Mouse (Mus musculus) neural tube, embryonic 13.5 days (tissue): ENCODE data around the gene Cfap54. TPM values are rescaled to one million over a fixed set of nuclear protein-coding genes. Genes with fewer than 3 reads are reported as not detected.

Experiments
- ATAC-seq: fragments of 200-750 bp; cut with Nextera tagmentation; 2 replicates; pipeline ENCODE4 v1.8.0; 2017; ENCODE audit warnings: low read depth, mild to moderate bottlenecking, moderate TSS enrichment, moderate library complexity
- H3K27ac ChIP-seq: fragments of 300-500 bp; sonication (generic); replicated peaks from 2 replicates; pipeline ENCODE4 v1.5.1; 2015; ENCODE audit warnings: moderate library complexity, mild to moderate bottlenecking, inconsistent platforms
- H3K27me3 ChIP-seq: fragments of 300-500 bp; sonication (generic); 2 replicates; pipeline ENCODE4 v1.6.1; 2015; ENCODE audit warnings: mild to moderate bottlenecking, inconsistent platforms
- H3K36me3 ChIP-seq: fragments of 300-500 bp; sonication (generic); 2 replicates; pipeline ENCODE4 v1.6.1; 2015; ENCODE audit warnings: mild to moderate bottlenecking, inconsistent platforms
- H3K4me1 ChIP-seq: fragments of 300-500 bp; sonication (generic); replicated peaks from 2 replicates; pipeline ENCODE4 v1.6.1; 2015; ENCODE audit warnings: inconsistent platforms
- H3K4me2 ChIP-seq: fragments of 300-500 bp; sonication (generic); 2 replicates; pipeline ENCODE4 v1.6.1; 2015; ENCODE audit warnings: inconsistent platforms, mild to moderate bottlenecking, moderate library complexity
- H3K4me3 ChIP-seq: fragments of 300-500 bp; sonication (generic); 2 replicates; pipeline ENCODE4 v1.5.1; 2015; ENCODE audit warnings: mild to moderate bottlenecking, inconsistent platforms
- H3K9ac ChIP-seq: fragments of 300-500 bp; sonication (generic); 2 replicates; pipeline ENCODE4 v1.6.1; 2015; ENCODE audit warnings: moderate library complexity, mild to moderate bottlenecking, inconsistent platforms
- H3K9me3 ChIP-seq: fragments of 300-500 bp; sonication (generic); 2 replicates; pipeline ENCODE4 v1.6.1; 2016; ENCODE audit warnings: inconsistent platforms
- WGBS: fragments of 180-500 bp; shearing (Covaris S2); methylation state at CpG from one replicate; pipeline ENCODE4 v1.1.7; 2015; 5-methylcytosine and 5-hydroxymethylcytosine counted together
- polyA plus RNA-seq: library from polyadenylated mRNA; unstranded; fragments of >200 nt; fragmentation: Nextera tagmentation; extraction: Ambion mirVana; gene quantifications from 2 replicates; pipeline ENCODE4 v1.2.1, GENCODE M21; 2015

Cfap54 gene
- polyA plus RNA-seq, result 0.88 and 1.3 TPM in 2 replicates

DNA sequence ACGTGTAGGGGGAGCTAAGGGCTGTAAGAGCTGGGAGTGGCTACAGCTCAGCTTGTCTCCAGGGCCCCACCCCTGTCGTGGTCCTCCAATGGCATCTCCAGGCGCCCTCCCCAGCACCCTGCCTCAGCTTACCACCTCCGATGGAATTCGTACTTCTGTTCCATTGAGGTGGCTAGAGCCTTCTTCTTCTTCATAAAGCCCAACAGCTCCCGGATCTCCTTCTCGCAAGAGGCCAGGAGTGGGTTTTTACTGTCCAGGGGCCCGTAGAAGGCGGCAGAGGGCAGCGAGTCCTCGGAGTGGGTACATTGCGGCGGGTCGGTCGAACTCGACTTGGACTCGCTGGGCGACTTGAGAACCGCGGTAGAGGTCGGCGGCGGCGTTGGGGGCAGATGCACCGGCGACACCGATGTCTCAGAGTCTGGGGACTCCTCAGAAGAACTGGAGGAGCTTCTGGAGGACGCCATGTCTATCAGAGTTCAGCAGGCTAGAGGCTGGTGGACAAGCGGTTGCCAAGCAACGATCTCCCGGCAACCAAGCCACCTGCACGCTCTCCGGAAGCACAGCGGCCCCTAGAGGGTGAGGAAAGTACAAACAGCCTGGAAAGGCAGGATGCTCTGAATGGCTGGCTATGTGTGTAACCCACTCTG lies at the start of gene Cfap54:
Gene Cfap54 (minus strand): TSS at position 486 of the 647 bp plus-strand sequence.
- Histone ChIP-seq H3K36me3 (no peaks in the 10 kb centered on the region), H3K27ac (no peak within 1 kb of the TSS), H3K9ac (peak within 1 kb of the TSS; percentile 43; the same call in 1 of the 2 replicates), H3K4me1 (peaks cover 23% of the 10 kb centered on the region), H3K9me3 (no peaks in the 10 kb centered on the region), H3K4me3 (peak within 1 kb of the TSS; percentile 54), H3K4me2 (peak within 1 kb of the TSS; percentile 67), H3K27me3 (no peaks in the 10 kb centered on the region)
- peak; percentile 88 for ATAC-seq
- 1% methylated on average over 34 of the region's 34 CpGs for WGBS

DNA sequence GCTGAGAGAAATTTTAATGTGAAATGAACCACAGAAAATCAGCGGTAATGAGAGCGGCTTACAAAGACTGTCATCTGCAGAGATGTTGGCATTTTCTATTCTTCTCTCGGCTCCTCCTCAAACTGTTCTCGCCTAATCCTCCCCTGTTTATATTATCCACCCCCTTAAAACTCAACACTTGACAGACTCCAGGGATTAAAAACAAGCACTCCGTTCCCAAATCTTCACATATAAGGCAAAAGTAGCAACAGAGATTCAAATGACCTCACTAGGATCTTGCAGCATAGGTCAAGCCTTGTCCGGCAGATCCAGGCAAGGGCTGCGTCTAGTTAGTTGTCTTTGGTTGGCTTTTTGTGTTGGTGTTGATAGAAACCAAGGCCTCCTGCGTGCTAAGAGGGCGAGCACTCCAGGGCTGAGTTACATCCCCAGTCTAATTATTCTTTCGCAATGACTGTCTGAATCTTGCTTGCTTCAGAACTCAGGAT lies 49.1 kb upstream of the Cfap54 start:
- no peaks in the 10 kb centered on the region for H3K4me1 ChIP-seq
- H3K27me3 ChIP-seq, result no peaks in the 10 kb centered on the region
- no peaks in the 10 kb centered on the region for H3K9me3 ChIP-seq
- no peak overlapping the region for H3K9ac ChIP-seq
- no peak overlapping the region for H3K4me3 ChIP-seq
- H3K36me3 ChIP-seq, result no peaks in the 10 kb centered on the region
- WGBS, result 85% methylated on average over 10 of the region's 10 CpGs
- H3K27ac ChIP-seq, result no peak overlapping the region
- H3K4me2 ChIP-seq, result no peak overlapping the region
- ATAC-seq, result no peak

DNA sequence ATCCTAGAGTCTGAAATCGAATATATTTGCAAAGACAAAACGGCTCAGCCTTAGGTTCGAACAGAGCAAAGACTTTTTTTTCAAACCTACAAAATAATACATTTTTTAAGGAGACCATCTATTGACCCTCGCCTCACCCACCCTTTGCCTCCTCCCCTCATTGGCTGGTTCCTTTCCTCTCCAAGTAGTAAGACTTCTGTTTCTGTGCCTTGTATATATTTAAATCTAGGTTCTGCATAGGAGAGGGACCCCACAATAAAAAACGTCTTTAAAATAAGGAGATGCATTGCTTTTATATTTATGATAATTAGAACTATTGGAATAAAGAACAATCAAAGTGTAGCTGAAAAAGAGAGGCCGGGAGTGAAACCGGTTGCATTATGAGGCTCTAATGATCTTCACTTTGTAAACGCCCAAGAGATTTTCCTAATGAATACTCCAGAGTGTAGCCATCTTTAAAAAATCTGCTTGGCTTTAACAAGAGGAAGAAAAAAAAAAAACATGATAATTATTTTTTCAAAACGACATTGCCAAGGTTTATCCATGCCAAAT lies 48.6 kb upstream of the Cfap54 start:
- H3K9ac ChIP-seq, result no peak overlapping the region

DNA sequence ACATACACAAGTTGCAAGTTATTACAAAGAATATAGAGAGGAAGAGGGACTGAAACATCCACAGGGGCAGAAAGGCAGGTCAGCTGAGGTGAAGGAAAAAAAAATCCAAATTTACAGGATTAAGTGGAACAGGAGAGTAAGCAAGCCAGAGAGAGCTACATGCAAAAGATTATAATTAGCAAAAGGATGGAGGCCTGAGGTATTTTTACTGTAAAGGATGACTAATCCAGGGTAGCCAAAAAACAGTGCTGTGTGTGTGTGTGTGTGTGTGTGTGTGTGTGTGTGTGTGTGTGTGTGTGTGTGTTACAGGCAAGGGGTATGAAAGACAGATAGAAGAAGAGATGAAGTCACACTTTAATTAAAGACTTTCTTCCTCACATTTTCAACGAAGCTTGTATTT lies 47.9 kb upstream of the Cfap54 start:
- Histone ChIP-seq H3K9me3 (no peaks in the 10 kb centered on the region), H3K36me3 (no peaks in the 10 kb centered on the region), H3K27ac (no peak overlapping the region), H3K4me2 (no peak overlapping the region), H3K4me1 (no peaks in the 10 kb centered on the region), H3K4me3 (no peak overlapping the region), H3K9ac (no peak overlapping the region), H3K27me3 (no peaks in the 10 kb centered on the region)
- ATAC-seq, result no peak
- WGBS, result 95% methylated on average over 1 of the region's 1 CpGs

More for the DNA sequence above, 48.6 kb upstream of the Cfap54 start:
- no peak for ATAC-seq
- 72% methylated on average over 9 of the region's 9 CpGs for WGBS
- Histone ChIP-seq H3K27me3 (no peaks in the 10 kb centered on the region), H3K27ac (no peak overlapping the region), H3K4me3 (no peak overlapping the region), H3K4me1 (no peaks in the 10 kb centered on the region), H3K4me2 (no peak overlapping the region), H3K9me3 (no peaks in the 10 kb centered on the region), H3K36me3 (no peaks in the 10 kb centered on the region)

DNA sequence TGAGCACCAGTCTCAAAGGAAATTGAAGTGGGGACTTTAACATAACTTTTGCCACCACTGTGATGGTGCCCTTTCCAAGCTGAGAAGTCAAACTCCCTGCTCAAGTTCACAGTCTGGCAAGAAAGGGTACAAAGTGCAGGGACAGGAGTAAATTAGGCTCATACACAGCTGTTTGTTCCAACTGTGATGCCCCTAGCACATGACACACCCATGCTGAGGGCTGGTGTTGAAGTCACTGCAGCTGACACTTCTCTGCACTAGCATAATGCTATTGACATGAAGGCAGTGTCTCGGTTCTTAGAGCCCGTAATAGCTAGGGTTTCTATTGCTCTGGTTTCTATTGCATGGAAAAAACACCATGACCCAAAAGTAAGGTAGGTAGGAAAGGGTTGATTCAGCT lies 47.1 kb upstream of the Cfap54 start:
- WGBS, result 86% methylated on average over 2 of the region's 2 CpGs

DNA sequence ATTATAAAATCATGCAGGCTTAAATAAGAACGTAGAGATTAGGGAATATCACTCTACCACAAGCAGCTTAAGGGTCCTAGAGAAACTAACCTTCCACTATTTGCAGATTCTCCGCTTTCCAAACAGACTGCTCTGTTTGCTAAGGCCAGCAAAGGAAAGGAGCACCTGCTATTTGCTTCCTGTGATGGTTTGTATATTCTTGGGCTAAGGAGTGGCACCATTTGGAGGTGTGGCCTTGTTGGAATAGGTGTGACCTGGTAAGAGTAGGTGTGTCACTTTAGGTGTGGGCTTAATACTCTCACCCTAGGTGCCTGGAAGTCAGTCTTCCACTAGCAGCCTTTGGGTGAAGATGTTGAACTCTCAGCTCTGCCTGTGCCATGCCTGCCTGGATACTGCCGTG lies 44.6 kb upstream of the Cfap54 start:
- 92% methylated on average over 3 of the region's 3 CpGs for WGBS
- Histone ChIP-seq H3K4me3 (no peak overlapping the region), H3K4me1 (0 out of 2 replicates have a peak, but pooled peaks cover 5% of the 10 kb centered on the region), H3K4me2 (no peak overlapping the region), H3K9me3 (no peaks in the 10 kb centered on the region), H3K27me3 (no peaks in the 10 kb centered on the region), H3K27ac (no peak overlapping the region), H3K36me3 (no peaks in the 10 kb centered on the region), H3K9ac (no peak overlapping the region)
- ATAC-seq, result no peak

More for the DNA sequence above, 47.1 kb upstream of the Cfap54 start:
- Histone ChIP-seq H3K4me1 (no peaks in the 10 kb centered on the region), H3K27me3 (no peaks in the 10 kb centered on the region), H3K4me2 (no peak overlapping the region), H3K36me3 (no peaks in the 10 kb centered on the region), H3K27ac (no peak overlapping the region), H3K9me3 (no peaks in the 10 kb centered on the region), H3K4me3 (no peak overlapping the region), H3K9ac (no peak overlapping the region)
- ATAC-seq, result no peak

DNA sequence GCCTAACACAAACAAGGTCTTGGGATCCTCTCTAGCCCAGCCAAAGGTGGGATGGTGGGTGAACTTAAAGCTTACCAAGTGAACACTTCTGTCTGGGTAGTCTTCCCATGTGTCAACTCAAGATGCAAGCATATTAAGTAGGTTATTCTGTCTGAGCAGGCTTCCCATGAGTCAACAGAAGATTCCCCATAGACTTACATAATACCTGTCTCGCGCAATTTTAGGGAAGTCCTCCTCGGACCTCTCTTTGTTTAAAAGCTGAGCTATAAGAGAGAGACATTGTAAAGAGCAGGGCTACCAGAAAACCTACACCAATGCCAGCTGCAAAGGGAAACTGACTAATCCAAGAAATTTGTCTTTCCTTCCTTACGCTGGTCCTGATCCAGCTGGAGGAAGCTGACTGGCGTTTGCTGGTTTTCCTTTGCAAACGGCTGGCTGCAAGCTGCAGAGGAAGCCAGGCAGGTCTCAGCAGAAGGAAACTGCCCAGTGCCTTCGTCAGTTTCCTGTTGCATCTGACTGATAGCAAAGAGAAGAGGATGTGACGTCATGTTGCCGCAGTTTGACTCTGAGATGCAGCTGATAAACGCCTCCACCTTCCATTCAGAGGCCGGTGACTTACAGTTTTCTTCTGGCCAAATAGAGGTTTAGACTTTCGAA lies 42.7 kb upstream of the Cfap54 start:
- 79% methylated on average over 12 of the region's 12 CpGs for WGBS
- no peak for ATAC-seq
- H3K27ac ChIP-seq, result no peak overlapping the region

DNA sequence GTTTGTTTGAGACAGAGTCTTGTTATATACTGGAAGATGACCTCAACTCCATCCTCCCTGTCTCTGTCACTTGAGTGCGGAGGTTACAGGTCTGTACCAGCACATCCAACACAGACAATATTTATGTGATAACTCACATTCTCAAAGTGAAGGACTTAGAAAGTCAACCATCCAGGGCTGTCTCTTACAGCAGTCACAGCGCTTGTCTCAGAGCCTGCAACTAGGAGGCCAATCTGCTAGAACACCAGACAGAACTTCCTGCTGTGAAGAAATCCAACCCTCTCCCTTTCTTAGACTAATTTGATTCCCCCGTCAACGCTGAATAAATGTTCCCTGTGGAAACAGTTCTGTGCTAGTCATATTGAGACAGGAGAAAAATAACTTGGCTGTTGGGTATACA lies 41.9 kb upstream of the Cfap54 start:
- no peaks in the 10 kb centered on the region for H3K9me3 ChIP-seq
- no peak overlapping the region for H3K4me3 ChIP-seq
- H3K4me1 ChIP-seq, result 0 out of 2 replicates have a peak, but pooled peaks cover 5% of the 10 kb centered on the region
- WGBS, result 75% methylated on average over 4 of the region's 4 CpGs
- no peaks in the 10 kb centered on the region for H3K27me3 ChIP-seq
- ATAC-seq, result no peak
- no peak overlapping the region for H3K9ac ChIP-seq
- H3K27ac ChIP-seq, result no peak overlapping the region
- no peaks in the 10 kb centered on the region for H3K36me3 ChIP-seq
- no peak overlapping the region for H3K4me2 ChIP-seq

More for the DNA sequence above, 42.7 kb upstream of the Cfap54 start:
- H3K9ac ChIP-seq, result no peak overlapping the region
- H3K4me3 ChIP-seq, result no peak overlapping the region
- no peaks in the 10 kb centered on the region for H3K9me3 ChIP-seq
- H3K4me2 ChIP-seq, result no peak overlapping the region
- no peaks in the 10 kb centered on the region for H3K36me3 ChIP-seq
- no peaks in the 10 kb centered on the region for H3K27me3 ChIP-seq
- H3K4me1 ChIP-seq, result 0 out of 2 replicates have a peak, but pooled peaks cover 5% of the 10 kb centered on the region

DNA sequence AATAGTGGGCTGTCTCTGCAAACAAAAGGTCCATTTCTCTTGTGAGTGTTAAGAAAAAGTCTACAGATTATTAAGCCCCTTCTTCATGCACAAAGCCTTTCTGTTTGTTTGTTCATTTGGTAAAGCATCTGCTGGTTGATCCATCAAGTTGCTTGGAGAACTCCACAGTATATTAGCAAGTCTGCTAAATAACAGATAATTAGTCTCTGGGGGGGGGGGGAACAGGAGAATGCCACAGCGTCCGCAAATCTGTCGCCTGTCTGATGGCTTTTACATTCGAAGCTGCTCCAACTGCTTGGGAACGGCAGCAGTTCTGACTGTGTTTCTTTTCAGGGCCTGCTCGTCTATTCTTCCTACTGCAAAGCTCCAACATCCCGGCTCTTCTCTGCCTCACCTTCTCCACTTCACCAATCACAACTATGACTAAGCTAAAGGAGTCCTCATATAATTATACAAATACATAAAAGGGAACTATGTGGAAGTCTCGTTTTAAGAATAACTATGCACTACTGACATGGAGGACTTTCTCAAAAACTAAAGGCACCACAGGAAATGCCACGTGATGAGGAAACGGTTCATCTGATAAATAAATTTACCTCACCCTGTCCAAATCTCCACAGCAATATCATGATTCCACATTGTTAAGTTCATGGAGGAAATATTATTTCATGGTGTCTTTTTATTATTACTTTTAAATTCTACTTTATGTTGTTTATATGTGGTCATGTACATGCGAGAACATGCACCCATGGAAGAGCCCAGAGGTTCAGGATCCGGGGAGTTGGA lies 41.2 kb upstream of the Cfap54 start:
- Histone ChIP-seq H3K9me3 (no peaks in the 10 kb centered on the region), H3K9ac (no peak overlapping the region), H3K27me3 (no peaks in the 10 kb centered on the region), H3K4me3 (no peak overlapping the region), H3K4me1 (0 out of 2 replicates have a peak, but pooled peaks cover 5% of the 10 kb centered on the region), H3K4me2 (no peak overlapping the region), H3K27ac (no peak overlapping the region), H3K36me3 (no peaks in the 10 kb centered on the region)
- no peak for ATAC-seq
- WGBS, result 51% methylated on average over 12 of the region's 12 CpGs

DNA sequence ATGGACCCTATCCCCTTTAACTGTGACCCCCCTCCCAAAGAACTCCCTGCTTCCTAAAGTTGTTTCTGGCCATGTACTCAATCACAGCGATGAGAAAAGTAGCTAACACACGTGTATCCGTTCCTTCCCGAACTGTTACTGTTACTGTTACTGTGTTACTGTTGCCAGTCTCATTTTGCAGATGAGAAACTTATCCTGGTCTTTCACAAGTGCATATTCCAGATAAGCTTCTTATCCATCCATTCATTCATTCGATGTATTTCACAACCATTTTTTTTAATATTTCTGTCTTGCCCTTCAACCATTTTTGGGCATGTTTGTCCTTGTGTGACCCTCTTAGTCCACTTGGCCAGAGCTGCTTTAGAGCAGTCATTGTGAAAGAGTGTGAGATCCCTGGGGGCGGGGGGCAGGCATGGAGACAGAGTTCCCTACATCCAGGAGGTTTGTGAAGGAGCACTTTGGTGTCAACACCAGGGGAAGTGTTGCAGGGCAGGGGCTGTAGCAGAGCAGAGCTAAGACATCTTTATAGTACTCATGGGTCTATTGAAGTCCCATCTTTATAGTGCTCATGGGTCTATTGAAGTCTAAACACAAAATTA lies 39.9 kb upstream of the Cfap54 start:
- no peak overlapping the region for H3K9ac ChIP-seq
- ATAC-seq, result no peak
- 94% methylated on average over 6 of the region's 6 CpGs for WGBS

DNA sequence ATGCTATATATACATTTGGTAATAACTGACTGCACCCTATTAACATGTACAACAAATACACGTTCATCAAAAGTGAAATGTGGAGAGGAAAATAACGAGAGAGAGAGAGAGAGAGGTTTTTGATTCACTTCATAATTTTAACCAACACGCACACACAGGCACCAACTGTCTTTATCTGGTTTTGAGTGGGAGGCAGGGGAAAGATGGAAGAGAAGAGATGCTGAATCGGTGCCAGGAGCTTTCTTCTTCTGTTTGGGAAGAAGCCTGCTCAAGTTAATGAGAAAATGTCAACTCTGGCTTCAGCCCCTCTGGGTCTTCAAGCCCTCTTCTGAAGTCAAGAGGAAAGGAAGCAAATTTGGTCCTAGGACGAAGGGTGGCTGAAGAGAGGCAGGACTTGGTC lies 38.4 kb upstream of the Cfap54 start:
- Histone ChIP-seq H3K27ac (peak overlapping the region; percentile 67), H3K4me1 (0 out of 2 replicates have a peak, but pooled peaks cover 5% of the 10 kb centered on the region), H3K27me3 (no peaks in the 10 kb centered on the region), H3K4me2 (no peak overlapping the region), H3K9ac (no peak overlapping the region), H3K4me3 (no peak overlapping the region), H3K36me3 (no peaks in the 10 kb centered on the region), H3K9me3 (no peaks in the 10 kb centered on the region)
- WGBS, result 74% methylated on average over 5 of the region's 5 CpGs
- ATAC-seq, result no peak

More for the DNA sequence above, 39.9 kb upstream of the Cfap54 start:
- Histone ChIP-seq H3K27ac (no peak overlapping the region), H3K4me1 (0 out of 2 replicates have a peak, but pooled peaks cover 5% of the 10 kb centered on the region), H3K27me3 (no peaks in the 10 kb centered on the region), H3K4me2 (no peak overlapping the region), H3K36me3 (no peaks in the 10 kb centered on the region), H3K4me3 (no peak overlapping the region), H3K9me3 (no peaks in the 10 kb centered on the region)
